Mouse (Mus musculus) heart, postnatal 0 days (tissue): ENCODE measurements around the gene Prickle1.

ENCODE experiments used
- CTCF ChIP-seq: IDR thresholded peaks from 2 replicates; pipeline ENCODE4 v1.5.1; 2016; ENCODE audit warnings: antibody characterized with exemption, control low read depth, low read depth
- EP300 ChIP-seq: IDR thresholded peaks from 2 replicates; pipeline ENCODE4 v1.6.1; 2016; ENCODE audit warnings: antibody characterized with exemption, low read depth

- TF ChIP-seq CTCF (no peak), EP300 (no peak)
Measured at GRCm38 (mm10) chr15:93572889-93573288, 22.8 kb downstream of the Prickle1 start.
